Mouse (Mus musculus) kidney, postnatal 10 days (tissue): ENCODE measurements around the gene Tmc8.

ENCODE experiments used
- DNase-seq: peaks from one replicate; pipeline ENCODE4 v3.0.0; 2021; ENCODE audit warnings: mixed read lengths

Tmc8 gene

GRCm38 (mm10) chr11:117797511-117798159, 15.8 kb downstream of the Tmc8 start, which contains the start of gene 6030468B19Rik:
TSS of gene 6030468B19Rik (plus strand) at chr11:117797660.
- DNase-seq = no peak

DNA sequence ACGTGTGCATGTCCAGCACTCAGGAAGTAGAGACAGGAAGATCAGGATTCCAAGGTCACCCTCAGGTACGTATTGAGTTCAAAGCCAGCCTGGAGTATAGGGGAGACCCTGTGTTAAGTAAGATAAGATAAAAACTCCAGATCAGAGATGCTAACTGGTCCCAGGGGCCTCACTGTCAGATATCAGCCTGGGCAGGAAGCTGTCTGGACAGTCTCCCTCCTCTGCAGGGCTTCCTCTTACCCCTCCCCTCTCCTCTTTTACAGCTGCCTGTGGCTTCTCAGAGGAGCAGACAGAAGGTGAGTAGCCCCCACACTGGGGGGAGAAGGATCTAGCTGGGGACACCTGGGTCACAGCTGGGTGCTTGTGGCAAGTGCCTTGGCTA, 16.3 kb downstream of the Tmc8 start:
- no peak for DNase-seq

DNA sequence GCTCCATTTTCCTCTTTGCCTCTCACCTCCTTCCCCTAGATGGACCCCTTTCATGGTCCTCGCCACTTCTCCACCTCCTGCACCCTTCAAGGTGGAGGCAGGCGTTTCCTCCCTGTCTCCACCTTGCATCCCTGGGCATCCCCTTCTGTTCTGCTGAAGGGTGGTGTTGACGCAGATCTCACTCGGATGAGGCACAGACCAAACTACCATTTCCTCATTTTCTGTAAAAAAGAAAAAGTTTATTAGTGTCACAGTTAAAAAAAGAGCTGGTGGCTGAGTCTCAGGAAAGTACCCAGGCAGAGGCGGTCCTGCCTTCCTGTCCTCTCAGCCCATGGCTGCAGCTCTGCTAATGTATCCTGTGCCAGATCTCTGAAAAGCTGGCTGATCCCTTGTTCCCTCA, 17.3 kb downstream of the Tmc8 start:
- no peak for DNase-seq

DNA sequence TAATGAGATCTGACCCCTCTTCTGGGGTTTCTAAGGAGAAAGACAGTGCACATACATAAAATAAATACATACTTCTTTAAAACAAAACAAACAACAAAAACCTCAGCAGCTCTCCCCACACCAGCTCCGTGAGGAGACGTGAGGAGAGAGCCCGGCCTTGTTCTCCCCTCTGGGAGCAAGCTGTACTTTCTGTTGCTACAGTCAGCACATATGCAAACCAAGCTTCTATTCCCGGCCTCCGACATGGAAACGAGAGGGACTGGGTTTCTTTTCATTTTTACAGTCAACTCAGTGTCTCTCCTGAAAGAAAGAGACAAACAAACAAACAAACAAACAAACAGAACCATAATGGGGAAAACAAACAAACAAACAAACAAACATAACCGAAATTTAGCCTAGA, 18.2 kb downstream of the Tmc8 start:
- no peak for DNase-seq

DNA sequence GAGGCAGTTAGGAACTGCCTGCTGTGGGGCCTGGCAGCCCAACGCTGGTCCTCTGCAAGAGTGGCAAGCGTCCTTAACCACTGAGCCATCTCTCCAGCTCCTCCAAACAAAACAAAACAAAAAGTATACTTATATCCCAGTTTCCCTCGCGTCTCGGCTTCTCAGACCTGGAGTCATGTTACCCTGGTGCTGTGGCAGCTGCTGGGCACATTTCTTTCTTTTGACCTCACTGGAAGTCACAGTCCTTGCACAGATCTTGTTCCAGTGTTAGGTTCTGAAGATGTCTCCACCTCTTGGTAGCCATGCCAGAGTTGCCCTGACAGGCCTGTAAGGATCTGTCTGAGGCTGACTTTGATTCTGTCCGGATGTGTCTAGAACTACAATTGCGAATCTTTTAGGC, 19.8 kb downstream of the Tmc8 start:
- no peak for DNase-seq

DNA sequence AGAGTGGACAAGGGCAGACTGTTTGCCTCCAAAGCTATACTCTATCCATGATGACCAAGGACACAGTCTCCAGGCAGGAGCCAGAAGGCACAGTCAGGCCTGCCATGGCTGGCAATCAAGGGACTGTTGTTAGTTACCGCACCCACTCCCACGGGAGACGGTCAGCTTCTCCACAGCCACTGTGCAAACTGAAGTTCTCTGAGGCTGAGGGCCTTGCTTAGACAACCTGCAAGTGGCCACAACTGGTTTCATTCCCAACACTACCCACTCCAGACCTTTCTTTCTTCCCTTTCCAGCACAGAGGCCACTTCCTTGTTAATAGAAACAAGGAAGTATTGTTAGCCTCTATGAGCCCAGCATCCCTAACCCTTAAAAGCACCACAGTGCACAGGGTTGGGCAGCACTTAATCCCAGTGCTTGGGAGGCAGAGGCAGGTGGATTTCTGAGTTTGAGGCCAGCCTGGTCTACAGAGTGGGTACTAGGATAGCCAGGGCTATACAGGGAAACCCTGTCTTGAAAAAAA, 21.4 kb downstream of the Tmc8 start:
- no peak for DNase-seq

DNA sequence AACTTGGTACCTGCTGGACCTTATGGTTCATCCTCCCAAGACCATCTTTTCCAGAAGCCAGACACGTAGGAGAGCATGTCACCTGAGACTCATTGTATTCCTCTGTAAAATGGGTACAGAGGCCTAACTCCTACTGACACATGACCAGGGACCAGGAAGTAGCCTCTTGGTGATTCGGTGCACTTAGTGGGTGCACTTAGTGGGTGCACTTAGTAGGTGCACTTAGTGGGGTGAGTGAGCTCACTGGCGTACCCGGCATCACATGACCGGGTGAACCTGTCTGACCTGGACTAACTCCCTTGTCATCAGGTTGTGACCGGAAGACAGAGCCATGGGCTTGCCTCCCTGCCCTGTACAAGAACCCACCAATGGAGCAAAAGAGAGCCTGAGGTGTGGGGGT, 24.9 kb downstream of the Tmc8 start:
- no peak for DNase-seq

- DNase-seq = peak; percentile 88
Observed at GRCm38 (mm10) chr11:117809407-117810311, 27.8 kb downstream of the Tmc8 start, which contains the start of the genes Gm20708 and Syngr2. TSS of gene Gm20708 (plus strand) at chr11:117809668. TSS of gene Syngr2 (plus strand) at chr11:117809668.

- DNase-seq = peak; percentile 95
Observed at GRCm38 (mm10) chr11:117810401-117811046, 28.6 kb downstream of the Tmc8 start.

- no peak for DNase-seq
Observed at GRCm38 (mm10) chr11:117813867-117814266, 32.0 kb downstream of the Tmc8 start.

GRCm38 (mm10) chr11:117814704-117815366, 33.0 kb downstream of the Tmc8 start:
- DNase-seq = no peak

DNA sequence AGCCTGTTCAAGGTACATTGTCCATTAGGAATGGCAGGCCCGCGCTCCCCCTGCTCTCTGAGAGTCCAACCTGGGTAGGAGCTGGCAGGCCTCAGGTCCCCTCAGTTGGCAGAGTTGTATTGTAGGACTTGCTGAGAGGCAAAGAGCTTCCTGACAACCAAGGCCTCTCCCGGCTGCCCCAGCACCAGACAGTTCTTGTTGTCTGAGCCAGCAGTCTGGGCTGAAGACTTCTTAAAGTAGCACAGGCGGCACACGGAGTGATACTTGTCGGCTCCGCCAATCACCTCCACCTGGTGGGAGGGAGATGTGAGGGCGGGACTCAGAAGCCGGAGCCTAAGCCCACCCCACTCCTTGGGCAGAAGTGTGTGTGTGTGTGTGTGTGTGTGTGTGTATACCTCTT, 34.0 kb downstream of the Tmc8 start:
- DNase-seq = peak; percentile 34

- DNase-seq = no peak
Observed at GRCm38 (mm10) chr11:117816389-117816996, 34.6 kb downstream of the Tmc8 start.

DNA sequence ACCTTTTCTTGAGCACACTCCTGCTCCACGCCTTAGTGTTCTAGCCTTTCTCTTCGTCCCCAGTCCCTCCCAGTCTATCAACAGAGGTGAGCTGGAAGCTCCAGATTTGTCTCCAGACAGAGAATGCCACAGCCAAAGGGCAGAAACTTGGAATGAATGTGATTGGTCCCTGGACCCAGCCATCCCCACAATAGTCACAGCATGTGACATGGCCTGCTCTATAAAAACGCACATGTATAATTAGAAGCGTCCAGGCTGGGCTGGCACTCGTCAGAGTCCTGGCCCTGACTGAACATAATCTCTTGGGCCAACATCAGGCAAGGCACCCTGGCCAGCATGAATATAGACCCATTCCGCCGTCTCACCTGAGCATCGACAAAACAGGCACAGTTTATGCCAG, 37.2 kb downstream of the Tmc8 start:
- no peak for DNase-seq

DNA sequence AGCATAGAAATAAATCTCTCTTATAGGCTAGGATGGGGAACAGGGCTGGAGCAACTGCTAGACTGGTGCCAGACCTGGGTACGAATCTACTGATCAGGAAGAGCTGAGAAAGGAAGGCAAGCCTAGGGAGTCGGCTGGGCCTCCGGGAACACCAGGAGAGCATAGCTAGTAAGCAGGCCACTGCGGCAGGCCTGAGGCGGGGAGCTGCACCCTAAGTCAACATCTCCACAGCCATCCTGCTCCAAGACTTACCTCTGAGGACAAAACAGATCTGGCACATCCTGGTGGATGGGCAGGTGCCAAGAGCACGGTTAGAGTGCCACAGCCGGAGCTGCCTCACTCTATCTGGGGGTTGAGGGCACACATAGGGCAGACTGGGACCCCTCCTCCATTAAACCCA, 38.3 kb downstream of the Tmc8 start:
- no peak for DNase-seq

DNA sequence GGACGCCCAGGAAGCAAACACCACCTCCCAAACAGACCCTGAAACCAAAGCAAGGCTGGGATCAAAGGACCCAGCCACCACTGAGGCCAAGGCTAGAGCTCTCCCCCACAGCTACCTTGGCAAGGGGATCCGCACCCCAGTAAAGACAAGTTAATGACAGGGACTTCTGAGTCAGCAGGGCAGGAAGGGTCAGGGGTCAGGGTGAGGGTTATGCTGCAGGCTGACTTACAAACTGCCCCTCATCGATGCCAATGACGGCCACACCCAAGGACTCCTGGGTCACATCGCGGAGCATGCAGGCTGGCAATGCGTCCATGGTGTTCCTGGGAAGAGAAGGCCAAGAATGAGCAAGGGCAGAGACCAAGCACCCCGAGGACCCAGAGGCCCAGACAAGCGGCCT, 40.0 kb downstream of the Tmc8 start:
- DNase-seq = no peak

GRCm38 (mm10) chr11:117822728-117823241, 40.9 kb downstream of the Tmc8 start:
- DNase-seq = peak; percentile 70

DNA sequence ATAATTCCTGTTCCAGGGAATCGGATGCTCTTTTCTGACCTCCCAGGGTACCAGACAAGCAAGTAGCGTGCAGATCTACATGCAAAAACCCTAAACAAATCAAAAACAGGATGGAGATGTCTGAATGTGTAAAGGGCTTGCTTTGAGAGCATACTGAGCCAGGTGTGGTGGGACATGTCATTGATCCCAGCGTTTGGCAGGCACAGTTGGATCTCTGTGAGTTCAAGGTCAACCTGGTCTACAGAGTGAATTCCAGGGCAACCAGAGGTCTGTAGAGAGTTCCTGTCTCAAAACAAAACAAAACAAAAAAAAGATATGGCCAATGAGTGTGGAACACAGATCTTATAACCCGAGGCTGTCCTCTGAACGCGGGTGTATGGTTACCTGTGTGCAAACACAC, 41.5 kb downstream of the Tmc8 start:
- no peak for DNase-seq

DNA sequence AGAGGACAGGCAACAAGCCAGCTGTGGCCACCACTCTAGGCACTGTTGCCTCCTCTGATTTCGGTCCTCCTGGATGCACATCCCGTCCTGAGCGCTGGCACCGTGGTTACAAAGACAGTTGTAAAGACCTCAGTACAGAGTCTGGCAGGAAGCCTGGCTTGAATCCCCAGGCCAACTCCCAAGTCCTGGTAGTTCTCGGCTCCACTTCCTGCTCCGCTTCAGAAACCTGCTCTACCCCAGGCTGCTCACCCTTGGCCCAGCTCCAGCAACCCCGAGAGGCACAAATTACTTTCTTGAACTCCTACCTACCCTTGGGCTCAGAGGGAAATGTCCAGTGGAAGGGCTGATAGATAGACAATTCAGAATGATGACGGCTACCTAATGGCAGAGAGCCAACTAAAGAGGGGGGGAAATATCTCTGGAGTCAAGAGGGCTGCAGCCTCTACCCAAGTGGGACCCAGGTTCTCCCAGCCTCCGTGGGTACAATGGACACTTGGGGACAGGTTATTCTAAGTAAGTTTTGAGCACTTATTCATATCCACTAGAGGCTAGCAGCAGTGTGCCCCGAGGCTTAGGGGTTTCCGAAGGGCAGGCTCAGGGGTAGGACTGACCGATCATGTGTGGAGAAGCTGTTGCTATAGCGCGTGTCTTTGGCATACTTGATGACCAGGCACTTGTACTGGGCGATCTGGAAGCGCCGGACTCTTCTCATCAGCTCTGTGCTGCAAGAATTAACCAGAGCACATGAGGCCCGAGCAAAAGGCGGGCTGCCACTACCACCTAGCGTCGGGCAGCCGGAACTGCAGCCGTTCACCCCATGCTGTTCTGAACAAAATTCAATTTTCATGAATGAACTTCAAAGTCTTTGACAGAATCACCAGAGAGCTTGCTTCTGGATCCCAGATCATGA, 42.4 kb downstream of the Tmc8 start:
- peak; percentile 89 for DNase-seq

DNA sequence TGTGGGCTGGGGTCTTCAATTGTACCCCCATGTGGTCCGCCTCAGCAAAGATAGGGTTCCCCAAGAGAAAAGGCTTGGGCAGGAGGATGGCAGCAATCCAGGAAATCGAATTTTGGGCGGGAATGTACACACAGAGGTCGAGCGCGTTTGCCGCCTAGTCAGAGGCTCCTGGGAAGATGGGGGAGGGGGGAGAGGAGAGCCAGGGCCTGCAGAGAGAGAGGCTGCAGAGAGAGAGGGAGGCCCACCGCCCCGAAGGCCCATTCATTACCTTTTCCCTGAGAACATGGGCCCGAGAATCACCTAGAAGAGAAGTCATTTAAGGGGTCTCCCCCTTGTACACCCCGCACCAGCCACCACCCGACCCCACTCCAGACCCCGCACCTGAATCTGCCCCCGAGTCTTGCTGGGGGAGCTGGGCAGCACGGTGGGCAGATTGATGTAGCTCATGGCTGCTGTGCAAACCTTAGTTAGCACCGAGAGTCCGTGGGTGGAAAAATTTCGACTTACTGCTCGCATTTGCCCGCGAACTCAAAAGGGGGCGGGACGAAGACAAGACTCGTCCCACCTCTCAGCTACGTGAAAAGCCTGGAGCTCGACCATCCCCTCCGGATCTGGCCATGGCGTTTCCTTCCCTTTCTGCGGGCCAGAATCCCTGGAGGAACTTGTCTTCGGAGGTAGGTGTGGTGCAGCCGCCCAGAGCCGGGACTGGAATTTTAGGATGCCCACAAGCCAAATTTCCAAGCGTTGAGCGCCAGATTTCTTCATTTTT, 43.6 kb downstream of the Tmc8 start, which contains the start of the genes Afmid and Tk1:
Afmid (plus strand) TSS at position 592 of the 769 bp plus-strand sequence.
Tk1 (minus strand) TSS at position 760 of the 769 bp plus-strand sequence.
- DNase-seq = peak; percentile 90
